Mouse (Mus musculus) ovary, postnatal 36 days (tissue): ENCODE measurements at regions not wholly inside any gene's neighbourhood (a gene's known extent, or its start where the extent isn't known, plus 50 kb on each side); places are given as distances from the start of the nearest gene placed in this dataset.

Experiments
- DNase-seq: peaks from one replicate; pipeline ENCODE4 v3.0.0; 2022; ENCODE audit warnings: low spot score, mixed read lengths

GRCm38 (mm10) chr14:24827381-24828031 is 340.6 kb downstream of the Rps24 start:
- DNase-seq = no peak

- peak; percentile 10 for DNase-seq
Observed at GRCm38 (mm10) chr14:24829001-24829400, 342.1 kb downstream of the Rps24 start.

GRCm38 (mm10) chr14:24833211-24833610 is 346.3 kb downstream of the Rps24 start:
- no peak for DNase-seq

GRCm38 (mm10) chr14:24838219-24838618 is 351.3 kb downstream of the Rps24 start:
- DNase-seq = no peak

- no peak for DNase-seq
Observed at GRCm38 (mm10) chr14:24839056-24839455, 352.1 kb downstream of the Rps24 start.

- DNase-seq = no peak
Observed at GRCm38 (mm10) chr14:24841715-24842496, 355.0 kb downstream of the Rps24 start.

GRCm38 (mm10) chr14:24843626-24844025 is 356.7 kb downstream of the Rps24 start:
- no peak for DNase-seq

- DNase-seq = no peak
Observed at GRCm38 (mm10) chr14:24850491-24850890, 363.6 kb downstream of the Rps24 start.

- DNase-seq = no peak
Observed at GRCm38 (mm10) chr14:24854459-24854858, 367.5 kb downstream of the Rps24 start.

- no peak for DNase-seq
Observed at GRCm38 (mm10) chr14:24862171-24862570, 375.2 kb downstream of the Rps24 start.

GRCm38 (mm10) chr14:24862661-24863060 is 375.7 kb downstream of the Rps24 start:
- DNase-seq = no peak

GRCm38 (mm10) chr14:24863116-24863515 is 376.2 kb downstream of the Rps24 start:
- no peak for DNase-seq

- DNase-seq = no peak
Observed at GRCm38 (mm10) chr14:24865579-24866230, 378.8 kb downstream of the Rps24 start.

GRCm38 (mm10) chr14:24867816-24868215 is 380.9 kb downstream of the Rps24 start:
- no peak for DNase-seq

- no peak for DNase-seq
Observed at GRCm38 (mm10) chr14:24868756-24869155, 381.8 kb downstream of the Rps24 start.

- no peak for DNase-seq
Observed at GRCm38 (mm10) chr14:24870246-24870645, 383.3 kb downstream of the Rps24 start.

- DNase-seq = no peak
Observed at GRCm38 (mm10) chr14:24871392-24871998, 384.6 kb downstream of the Rps24 start.

GRCm38 (mm10) chr14:24872931-24873330 is 386.0 kb downstream of the Rps24 start:
- no peak for DNase-seq

- DNase-seq = no peak
Observed at GRCm38 (mm10) chr14:24873406-24873805, 386.5 kb downstream of the Rps24 start.

- DNase-seq = no peak
Observed at GRCm38 (mm10) chr14:24874426-24875155, 387.7 kb downstream of the Rps24 start.

- no peak for DNase-seq
Observed at GRCm38 (mm10) chr14:24875156-24875545, 388.2 kb downstream of the Rps24 start.

GRCm38 (mm10) chr14:24875934-24876333 is 389.0 kb downstream of the Rps24 start:
- DNase-seq = no peak
